Mouse (Mus musculus): ENCODE data around the gene Pml. TPM values are rescaled to one million over a fixed set of nuclear protein-coding genes. Genes with fewer than 3 reads are reported as not detected.
"Not testable (repeated sequence)": the region's sequence is repeated elsewhere in the genome, so short reads cannot be mapped to it uniquely, and the experiment has no call there.

Pml gene
- polyA plus RNA-seq, 1 experiment from 2014 or later = 8.5 TPM

- Histone ChIP-seq H3K36me3 (replicated peaks; ENCODE audit: insufficient read depth, low read length) (peaks cover 6% of the 10 kb centered on the region), H3K27ac (ENCODE audit: low read depth) (peak overlapping the region; percentile 22; the same call in 1 of the 2 replicates), H3K27me3 (ENCODE audit: insufficient read depth, low read length) (no peaks in the 10 kb centered on the region), H3K4me2 (ENCODE audit: low read depth, low read length) (no peak overlapping the region), H3K4me3 (ENCODE audit: low read depth, low read length) (no peak overlapping the region), H3K9me3 (ENCODE audit: low read length) (no peaks in the 10 kb centered on the region), H3K9ac (replicated peaks) (no peak overlapping the region; the same call in 1 of the 2 replicates), H3K4me1 (ENCODE audit: insufficient read depth) (peaks cover 12% of the 10 kb centered on the region)
- no peak for DNase-seq
- no peak for ATAC-seq
- 63% methylated on average over 10 of the region's 10 CpGs for WGBS (ENCODE audit: insufficient replicate concordance)
- TF ChIP-seq CTCF (IDR thresholded peaks at IDR 0.05; ENCODE audit: low read depth) = no peak
Observed at GRCm38 (mm10) chr9:58255704-58256685, 6.4 kb upstream of the Pml start.

GRCm38 (mm10) chr9:58255105-58255504, 5.5 kb upstream of the Pml start:
- H3K9me3 ChIP-seq (ENCODE audit: low read length) = no peaks in the 10 kb centered on the region
- no peak for ATAC-seq
- no peak overlapping the region for H3K4me2 ChIP-seq (ENCODE audit: low read depth, low read length)
- TF ChIP-seq CTCF (IDR thresholded peaks at IDR 0.05; ENCODE audit: low read depth) (no peak), EP300 (IDR thresholded peaks at IDR 0.05; ENCODE audit: low read depth) (no peak)
- DNase-seq = no peak
- no peaks in the 10 kb centered on the region for H3K27me3 ChIP-seq (ENCODE audit: insufficient read depth, low read length)
- no peak overlapping the region for H3K4me3 ChIP-seq (ENCODE audit: low read depth, low read length)
- peaks cover 19% of the 10 kb centered on the region for H3K4me1 ChIP-seq (ENCODE audit: insufficient read depth)
- H3K9ac ChIP-seq (replicated peaks) = no peak overlapping the region; the same call in 1 of the 2 replicates
- H3K36me3 ChIP-seq (replicated peaks; ENCODE audit: insufficient read depth, low read length) = peaks cover 6% of the 10 kb centered on the region
- no peak overlapping the region; the same call in 1 of the 2 replicates for H3K27ac ChIP-seq (ENCODE audit: low read depth)
- WGBS (ENCODE audit: insufficient replicate concordance) = 62% methylated on average over 2 of the region's 2 CpGs

- H3K36me3 ChIP-seq (replicated peaks; ENCODE audit: insufficient read depth, low read length); DNase-seq; ATAC-seq; H3K9me3 ChIP-seq (ENCODE audit: low read length); H3K27me3 ChIP-seq (ENCODE audit: insufficient read depth, low read length): not testable (repeated sequence)
- Histone ChIP-seq H3K27ac (ENCODE audit: low read depth) (peak overlapping the region; percentile 72), H3K4me3 (ENCODE audit: low read depth, low read length) (peak overlapping the region; percentile 66), H3K4me1 (ENCODE audit: insufficient read depth) (peaks cover 21% of the 10 kb centered on the region), H3K9ac (replicated peaks) (peak overlapping the region; percentile 70), H3K4me2 (ENCODE audit: low read depth, low read length) (peak overlapping the region; percentile 77)
- WGBS (ENCODE audit: insufficient replicate concordance) = 59% methylated on average over 5 of the region's 5 CpGs
Observed at GRCm38 (mm10) chr9:58253805-58254122, 4.2 kb upstream of the Pml start.

- peak within 1 kb of the TSS; percentile 72 for H3K27ac ChIP-seq (ENCODE audit: low read depth)
- WGBS (ENCODE audit: insufficient replicate concordance) = 1% methylated on average over 31 of the region's 31 CpGs
- H3K4me3 ChIP-seq (ENCODE audit: low read depth, low read length) = peak within 1 kb of the TSS; percentile 66
- peak within 1 kb of the TSS; percentile 77 for H3K4me2 ChIP-seq (ENCODE audit: low read depth, low read length)
- H3K27me3 ChIP-seq (ENCODE audit: insufficient read depth, low read length) = no peaks in the 10 kb centered on the region
- peak; percentile 98 for TF ChIP-seq CTCF (IDR thresholded peaks at IDR 0.05; ENCODE audit: low read depth)
- TF ChIP-seq EP300 (IDR thresholded peaks at IDR 0.05; ENCODE audit: low read depth) = no peak
- ATAC-seq = peak; percentile 97
- peak within 1 kb of the TSS; percentile 70 for H3K9ac ChIP-seq (replicated peaks)
- H3K4me1 ChIP-seq (ENCODE audit: insufficient read depth) = peaks cover 24% of the 10 kb centered on the region
- no peaks in the 10 kb centered on the region for H3K9me3 ChIP-seq (ENCODE audit: low read length)
- DNase-seq = peak; percentile 96
- H3K36me3 ChIP-seq (replicated peaks; ENCODE audit: insufficient read depth, low read length) = peaks cover 2% of the 10 kb centered on the region; the same call in 1 of the 2 replicates
Observed at GRCm38 (mm10) chr9:58253033-58253804, 3.6 kb upstream of the Pml start, which contains the start of gene Stoml1. Gene Stoml1, plus strand, starts transcription at chr9:58253164.

GRCm38 (mm10) chr9:58250730-58251129, 1.1 kb upstream of the Pml start:
- peaks cover 24% of the 10 kb centered on the region for H3K4me1 ChIP-seq (ENCODE audit: insufficient read depth)
- not testable (repeated sequence) for H3K4me3 ChIP-seq (ENCODE audit: low read depth, low read length); H3K36me3 ChIP-seq (replicated peaks; ENCODE audit: insufficient read depth, low read length); H3K27me3 ChIP-seq (ENCODE audit: insufficient read depth, low read length); ATAC-seq; H3K9me3 ChIP-seq (ENCODE audit: low read length); H3K4me2 ChIP-seq (ENCODE audit: low read depth, low read length); H3K9ac ChIP-seq (replicated peaks); DNase-seq
- 97% methylated on average over 1 of the region's 1 CpGs for WGBS (ENCODE audit: insufficient replicate concordance)
- peak overlapping the region; percentile 20; the same call in 1 of the 2 replicates for H3K27ac ChIP-seq (ENCODE audit: low read depth)

GRCm38 (mm10) chr9:58250322-58250721, 736 bp upstream of the Pml start:
- Histone ChIP-seq H3K9ac (replicated peaks) (peak overlapping the region; percentile 86), H3K36me3 (replicated peaks; ENCODE audit: insufficient read depth, low read length) (peaks cover 4% of the 10 kb centered on the region), H3K4me3 (ENCODE audit: low read depth, low read length) (peak overlapping the region; percentile 80), H3K4me2 (ENCODE audit: low read depth, low read length) (peak overlapping the region; percentile 84), H3K27me3 (ENCODE audit: insufficient read depth, low read length) (no peaks in the 10 kb centered on the region), H3K9me3 (ENCODE audit: low read length) (no peaks in the 10 kb centered on the region), H3K27ac (ENCODE audit: low read depth) (peak overlapping the region; percentile 95), H3K4me1 (ENCODE audit: insufficient read depth) (peaks cover 21% of the 10 kb centered on the region)
- WGBS (ENCODE audit: insufficient replicate concordance) = 77% methylated on average over 8 of the region's 8 CpGs
- ATAC-seq (no peak), DNase-seq (no peak)
- TF ChIP-seq CTCF (IDR thresholded peaks at IDR 0.05; ENCODE audit: low read depth) (no peak), EP300 (IDR thresholded peaks at IDR 0.05; ENCODE audit: low read depth) (no peak)
